Mouse (Mus musculus): ENCODE measurements around the gene Gm17509. TPM values are rescaled to one million over a fixed set of nuclear protein-coding genes. Genes with fewer than 3 reads are reported as not detected.
A peak's percentile ranks its signal among the peaks of the same experiment; 100 is the strongest.

The Gm17509 gene
- total RNA-seq (2021), result 1 to 10 TPM in 1 of 2 experiments, under 1 TPM in 1; 0.94 to 2.1 TPM

DNA sequence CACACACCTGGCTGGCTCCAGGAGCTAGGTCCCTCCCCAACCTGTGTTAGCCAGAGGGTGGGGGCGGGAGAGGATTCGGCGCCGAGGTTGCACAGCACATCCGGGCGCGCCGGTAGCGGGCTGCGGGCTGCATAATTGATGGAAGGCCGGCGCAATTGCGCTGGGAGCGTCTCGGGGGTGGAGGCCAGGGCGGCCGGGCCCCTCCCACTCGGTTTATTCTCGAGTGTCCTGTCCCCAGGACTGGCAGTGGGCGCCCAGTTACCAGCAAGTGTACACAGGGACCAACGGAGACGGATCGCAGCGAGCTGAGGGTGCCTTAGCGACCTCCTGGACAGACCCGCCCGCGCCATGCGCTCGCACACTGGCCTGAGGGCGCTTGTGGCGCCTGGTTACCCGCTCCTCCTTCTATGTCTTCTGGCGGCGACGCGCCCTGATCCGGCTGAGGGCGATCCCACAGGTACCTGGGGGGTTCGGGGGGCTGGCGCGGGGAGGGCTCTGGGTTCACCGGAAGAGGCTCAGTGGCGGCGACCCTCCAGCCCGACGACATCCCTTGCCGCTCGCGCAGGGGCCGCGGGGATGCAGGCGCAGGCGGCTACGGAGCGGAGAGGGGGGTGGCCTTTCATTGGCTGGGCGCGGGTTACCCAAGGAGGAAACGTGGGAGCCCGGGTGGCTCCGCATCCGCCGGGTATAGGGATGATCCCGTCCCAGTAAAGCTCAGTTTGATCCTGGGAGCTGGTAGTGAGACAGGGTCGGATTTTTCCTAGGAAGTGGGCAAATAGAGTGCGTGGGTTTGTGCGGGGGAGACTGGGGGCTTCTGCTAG lies at the start of gene Gm17509:
Gene Gm17509 (minus strand): TSS at position 575 of the 821 bp plus-strand sequence.
- DNase-seq (ENCODE audit: extremely low spot score in 1 of 2, low spot score in 1 of 2), result peak; percentile 47 to 56

DNA sequence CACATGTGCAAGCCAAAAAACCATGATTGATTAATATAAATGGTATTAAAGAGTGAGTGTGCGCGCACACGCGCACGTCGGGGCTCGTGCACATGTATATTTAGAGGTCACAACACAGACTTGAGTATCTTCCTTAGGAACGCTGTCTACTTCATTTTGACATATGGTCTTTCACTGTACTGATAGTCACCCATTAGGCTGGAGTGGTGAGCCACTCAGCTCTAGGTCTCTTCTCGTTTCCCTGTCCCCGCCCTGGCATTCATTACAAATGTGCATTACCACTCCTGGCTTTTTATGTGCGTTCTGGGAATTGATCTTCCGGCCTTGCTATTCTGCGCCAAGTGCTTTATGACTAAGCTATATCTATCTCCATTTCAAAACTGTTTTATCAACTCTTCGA lies 47.1 kb upstream of the Gm17509 start:
- no peak for DNase-seq (ENCODE audit: extremely low spot score in 1 of 2, low spot score in 1 of 2)

DNA sequence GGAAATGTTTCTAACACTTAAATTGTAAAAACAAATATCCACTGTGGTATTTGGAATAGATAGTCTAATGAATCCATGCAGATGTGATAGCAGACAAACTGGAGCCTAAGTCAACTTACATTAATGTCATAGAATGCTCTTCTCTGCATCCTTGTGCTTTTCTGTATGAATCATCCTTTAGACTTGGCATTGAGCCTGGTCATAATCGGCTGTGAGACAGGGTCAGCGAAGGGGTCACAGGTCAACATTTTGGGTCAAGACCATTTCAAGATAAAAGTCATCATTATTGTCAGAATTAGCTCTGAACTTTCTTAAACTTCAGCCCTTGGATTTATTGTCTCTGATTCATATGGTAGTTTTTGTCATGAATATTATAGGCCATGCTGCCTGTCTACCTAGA lies 45.3 kb upstream of the Gm17509 start:
- DNase-seq (ENCODE audit: extremely low spot score in 1 of 2, low spot score in 1 of 2), result no peak

DNA sequence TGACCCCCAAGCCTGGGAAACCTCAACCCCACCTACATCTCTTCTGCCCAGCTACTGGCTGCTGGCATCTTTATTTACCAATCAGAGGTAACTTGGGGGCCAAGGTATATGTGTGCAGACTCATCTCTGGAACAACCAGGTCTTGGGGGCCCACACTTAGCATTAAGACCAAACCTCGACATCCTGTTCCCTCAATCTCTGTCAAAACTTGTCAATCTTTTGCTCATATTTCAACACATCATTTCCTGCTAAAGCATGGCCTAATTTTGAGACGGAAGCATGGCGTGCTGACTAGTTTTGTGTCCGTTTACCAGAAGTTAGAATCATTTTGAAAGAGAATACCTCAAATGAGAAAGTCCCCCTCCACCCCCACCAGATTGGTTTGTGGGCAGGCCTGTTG lies 39.8 kb upstream of the Gm17509 start:
- DNase-seq (ENCODE audit: extremely low spot score in 1 of 2, low spot score in 1 of 2), result no peak

DNA sequence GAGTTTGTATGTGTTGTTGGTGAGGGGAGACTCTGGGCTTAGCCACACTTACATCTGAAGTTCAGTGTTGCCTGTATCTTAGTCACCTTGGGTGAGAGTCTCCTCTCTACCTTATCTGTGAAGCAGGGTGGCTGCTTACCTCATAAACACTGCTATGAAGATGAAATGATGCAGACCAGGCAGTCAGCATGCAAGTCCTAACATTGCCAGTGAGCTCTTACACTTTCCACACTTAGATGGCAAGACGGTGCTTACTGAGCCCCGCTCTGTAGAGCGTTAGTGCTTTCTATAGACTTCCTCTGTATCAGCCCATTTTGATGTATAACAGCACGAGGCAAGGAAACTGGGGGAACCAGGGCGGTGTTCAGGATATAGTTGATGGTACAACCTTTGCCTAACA lies 21.7 kb upstream of the Gm17509 start:
- no peak for DNase-seq (ENCODE audit: extremely low spot score in 1 of 2, low spot score in 1 of 2)

DNA sequence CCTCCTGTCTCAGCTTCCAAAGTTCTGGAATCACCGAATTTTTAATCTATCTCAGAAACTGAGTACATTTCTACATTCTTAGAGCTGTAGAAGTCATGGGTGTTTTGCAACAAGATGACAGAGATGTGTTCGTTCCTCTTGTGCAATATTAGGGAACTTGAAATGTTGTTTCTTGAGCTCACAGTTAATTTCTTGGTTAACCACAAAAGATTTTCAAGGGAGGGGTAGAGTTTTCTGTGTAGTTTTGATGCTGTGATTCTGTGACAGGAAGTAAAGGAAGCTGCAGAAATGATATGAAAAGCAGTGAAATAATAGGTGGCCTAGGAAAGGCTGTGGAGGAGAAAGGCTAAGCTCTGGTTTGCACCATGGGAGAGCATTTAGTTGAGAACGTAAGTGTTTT lies 21.2 kb upstream of the Gm17509 start:
- no peak for DNase-seq (ENCODE audit: extremely low spot score in 1 of 2, low spot score in 1 of 2)

DNA sequence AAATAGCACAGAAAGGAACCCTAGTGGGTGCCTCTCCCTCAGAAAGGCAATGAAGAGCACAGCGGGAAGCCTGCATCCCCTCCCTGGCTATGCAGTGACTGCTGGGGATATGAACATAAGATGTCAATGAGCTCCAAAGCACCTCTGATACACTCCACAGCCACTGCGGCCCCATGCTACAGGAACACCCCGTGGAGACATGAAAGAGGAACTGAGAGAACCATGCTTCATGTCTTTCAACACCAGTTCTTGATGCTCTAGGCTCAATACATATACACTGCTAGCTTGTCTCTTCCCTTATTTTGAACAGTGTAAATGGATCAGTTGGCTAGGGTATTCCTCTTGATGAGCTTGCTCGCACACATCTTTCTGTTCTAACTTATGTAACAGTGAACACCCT lies 16.2 kb upstream of the Gm17509 start:
- DNase-seq (ENCODE audit: extremely low spot score in 1 of 2, low spot score in 1 of 2), result no peak

DNA sequence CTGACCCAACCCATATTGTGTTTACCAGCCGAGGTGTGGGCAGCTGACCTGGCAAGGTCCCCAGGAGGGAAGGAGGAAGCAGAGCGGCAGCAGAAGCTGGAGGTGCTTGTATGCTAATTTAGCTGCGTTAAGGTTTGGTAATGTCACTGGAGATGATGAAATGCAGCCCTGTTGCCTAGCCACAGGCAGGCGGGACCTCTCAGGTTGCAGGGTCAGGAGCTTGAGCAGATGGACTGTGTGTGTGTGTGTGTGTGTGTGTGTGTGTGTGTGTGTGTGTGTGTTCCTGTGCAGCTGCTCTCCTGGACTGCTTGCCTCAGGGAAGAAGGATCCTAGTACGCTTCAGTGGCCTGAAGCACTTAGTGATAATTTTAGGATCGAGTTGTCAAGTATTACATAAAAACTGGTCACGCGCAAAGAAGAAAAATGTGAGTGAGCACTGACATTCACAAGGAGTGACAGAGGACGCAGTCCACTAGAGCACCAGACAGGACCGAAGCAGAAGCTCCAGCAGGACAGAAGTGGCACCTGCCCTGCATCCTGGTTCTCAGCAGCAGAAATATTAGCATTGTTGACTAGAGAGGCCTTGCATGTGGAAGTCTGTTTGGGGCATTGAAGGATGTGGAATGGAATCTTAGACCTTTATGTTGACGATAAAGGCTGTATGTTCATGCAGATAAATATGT lies 14.8 kb upstream of the Gm17509 start:
- no peak for DNase-seq (ENCODE audit: extremely low spot score in 1 of 2, low spot score in 1 of 2)

DNA sequence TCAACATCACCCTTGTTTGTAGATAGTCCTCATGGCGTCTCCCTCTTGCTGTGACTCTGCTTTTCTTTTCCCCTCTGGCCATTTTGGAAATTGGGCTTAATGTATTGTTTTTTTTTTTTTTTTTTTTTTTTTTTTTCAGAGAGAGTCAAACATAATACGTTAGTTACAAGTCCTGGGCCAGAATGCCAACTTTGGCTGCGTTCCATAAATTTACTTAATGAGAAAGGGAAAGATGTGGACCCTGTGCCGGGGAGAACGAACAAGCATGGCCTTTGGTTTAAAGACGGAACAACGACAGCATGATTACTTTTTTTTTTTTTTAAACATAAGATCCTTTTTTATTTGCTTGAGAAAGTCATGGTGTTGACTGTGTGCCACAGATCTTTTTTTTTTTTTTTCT lies 13.6 kb upstream of the Gm17509 start:
- no peak for DNase-seq (ENCODE audit: extremely low spot score in 1 of 2, low spot score in 1 of 2)

DNA sequence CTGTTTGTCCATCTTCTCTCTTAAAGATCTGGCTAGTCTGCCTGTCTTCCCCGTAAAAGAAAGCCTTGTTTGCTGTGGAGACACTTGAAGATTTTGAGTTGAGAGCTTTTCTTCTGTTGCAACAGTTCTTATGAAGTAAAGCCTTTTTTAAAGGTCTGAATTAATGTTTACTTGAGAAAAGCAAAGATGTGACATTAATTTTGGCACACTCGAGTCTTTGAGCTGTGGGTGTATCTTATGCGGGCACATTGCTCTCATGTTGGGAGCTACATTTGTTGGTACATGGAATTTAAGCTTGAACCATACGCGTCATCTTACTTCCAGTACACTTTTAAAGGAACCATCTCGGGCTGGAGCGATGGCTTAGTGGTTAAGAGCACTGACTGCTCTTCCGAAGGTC lies 12.9 kb upstream of the Gm17509 start:
- DNase-seq (ENCODE audit: extremely low spot score in 1 of 2, low spot score in 1 of 2), result no peak

DNA sequence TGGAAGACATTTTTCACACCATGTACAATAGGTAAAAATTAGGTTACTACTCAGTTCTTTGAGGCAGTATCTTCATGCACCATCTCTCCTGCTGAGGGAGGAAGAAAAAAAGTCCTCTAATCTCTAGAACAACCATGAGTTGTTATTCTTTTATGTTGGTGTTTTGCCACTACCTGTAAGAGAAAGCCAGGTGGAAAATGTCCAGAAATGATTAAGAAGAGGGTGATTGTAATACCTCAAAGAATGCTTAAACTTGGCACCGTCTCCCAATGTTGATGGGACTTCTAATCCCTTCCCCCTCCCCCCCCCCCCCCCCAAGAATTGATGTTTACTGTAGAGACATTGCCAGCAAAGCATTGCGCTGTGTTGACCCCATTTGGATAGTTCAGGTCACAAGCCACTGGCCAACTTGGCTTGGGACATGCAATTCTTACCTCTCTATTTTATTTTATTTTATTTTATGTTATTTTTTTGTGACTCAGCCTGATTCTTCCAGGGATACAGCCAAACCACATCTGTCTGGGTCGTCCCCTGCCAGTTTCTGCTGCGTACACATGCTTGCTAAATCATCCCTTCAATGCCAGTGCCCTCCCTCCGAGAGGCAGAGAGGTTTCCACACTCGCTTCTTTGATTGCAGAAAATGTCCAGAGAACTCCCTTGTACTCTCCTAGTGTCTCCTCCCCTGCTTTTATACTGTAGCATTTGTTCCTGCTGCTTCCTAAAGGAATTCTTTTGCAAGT lies 9.7 kb upstream of the Gm17509 start:
- no peak for DNase-seq (ENCODE audit: extremely low spot score in 1 of 2, low spot score in 1 of 2)

DNA sequence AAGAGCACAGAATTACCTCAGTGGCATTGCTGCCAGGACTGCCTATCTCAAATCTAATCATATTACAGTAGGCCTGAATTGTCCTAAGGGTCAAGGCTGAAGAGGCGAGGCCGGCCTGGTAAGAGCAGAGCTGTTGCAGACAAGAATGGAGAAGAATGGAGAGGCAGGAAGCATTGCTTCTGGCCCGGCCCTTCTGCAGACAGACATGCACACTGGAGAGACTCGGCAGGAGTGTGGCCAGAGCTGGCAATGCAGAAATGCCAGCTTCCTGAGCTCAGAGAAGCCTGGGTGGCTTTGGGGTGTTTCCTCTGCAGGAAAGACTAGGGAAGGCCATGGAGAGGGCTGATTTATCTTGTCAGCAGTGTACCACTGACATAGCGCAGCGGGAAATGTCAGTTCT lies 4.7 kb upstream of the Gm17509 start:
- no peak for DNase-seq (ENCODE audit: extremely low spot score in 1 of 2, low spot score in 1 of 2)

DNA sequence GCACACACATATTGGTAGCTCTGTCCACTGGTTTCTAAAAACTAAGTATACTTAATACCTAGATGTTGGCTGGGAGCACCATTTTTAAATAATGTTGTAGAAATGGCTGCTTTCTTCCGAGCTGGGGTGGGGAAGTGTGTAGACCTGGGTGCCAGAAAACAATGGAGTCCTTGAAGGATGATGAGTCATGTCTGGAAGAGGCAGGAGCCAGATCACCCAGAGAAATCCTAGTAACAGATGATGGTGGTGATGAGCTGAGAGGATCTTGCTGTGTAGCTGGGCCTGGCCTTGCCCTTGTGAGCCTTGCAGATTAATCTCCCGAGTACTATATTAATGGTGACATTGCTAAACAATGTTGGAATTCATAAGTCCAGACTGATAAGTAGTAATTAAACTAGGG lies 4.0 kb upstream of the Gm17509 start:
- DNase-seq (ENCODE audit: extremely low spot score in 1 of 2, low spot score in 1 of 2), result no peak

DNA sequence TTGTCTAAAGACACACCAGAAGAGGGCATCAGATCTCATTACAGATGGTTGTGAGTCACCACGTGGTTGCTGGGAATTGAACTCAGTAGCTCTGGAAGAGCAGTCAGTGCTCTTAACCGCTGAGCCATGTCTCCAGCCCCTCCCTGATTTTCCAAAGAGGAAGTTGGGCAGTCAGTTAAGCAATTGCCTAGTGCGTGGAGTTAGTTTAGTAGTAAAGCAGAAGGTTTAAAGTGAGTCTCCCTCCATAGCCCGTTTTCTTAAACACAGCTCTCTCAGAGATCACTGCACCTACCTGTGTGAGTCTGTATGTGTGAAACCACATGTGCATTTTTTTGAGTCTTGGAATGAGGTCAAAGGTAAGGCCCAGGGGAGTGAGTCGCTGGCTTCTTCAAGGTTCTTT lies 2.2 kb upstream of the Gm17509 start:
- no peak for DNase-seq (ENCODE audit: extremely low spot score in 1 of 2, low spot score in 1 of 2)

DNA sequence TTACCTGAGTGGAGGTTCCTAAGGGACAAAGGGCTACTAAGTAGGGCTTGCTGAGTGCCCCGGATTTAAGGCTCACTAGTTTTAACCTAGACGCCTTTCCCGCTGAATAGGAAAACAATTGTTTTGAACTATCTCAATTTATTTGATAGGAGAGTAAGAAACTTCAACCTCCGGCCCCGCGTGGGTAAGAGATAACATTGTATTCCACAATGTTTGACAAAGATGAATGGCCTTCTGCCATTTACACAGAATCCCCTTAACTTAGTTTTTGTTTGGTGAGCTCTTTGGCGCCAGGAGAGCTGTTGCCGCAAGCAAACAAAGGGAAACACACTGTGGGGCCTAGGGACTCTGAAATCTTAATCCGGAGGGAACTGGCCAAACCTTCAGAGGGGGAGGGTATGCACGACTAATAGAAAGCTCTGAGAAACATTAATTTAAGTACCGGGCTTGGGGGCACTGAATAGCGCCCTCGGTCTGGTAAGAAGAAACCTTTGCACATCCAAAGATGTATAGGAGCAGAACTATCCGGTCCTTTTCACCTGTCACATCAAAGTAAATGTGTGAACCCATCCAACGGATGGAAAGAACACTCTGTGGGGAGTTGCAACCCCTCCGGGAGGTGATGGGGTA lies 889 bp downstream of the Gm17509 start:
- DNase-seq (ENCODE audit: extremely low spot score in 1 of 2, low spot score in 1 of 2), result no peak

DNA sequence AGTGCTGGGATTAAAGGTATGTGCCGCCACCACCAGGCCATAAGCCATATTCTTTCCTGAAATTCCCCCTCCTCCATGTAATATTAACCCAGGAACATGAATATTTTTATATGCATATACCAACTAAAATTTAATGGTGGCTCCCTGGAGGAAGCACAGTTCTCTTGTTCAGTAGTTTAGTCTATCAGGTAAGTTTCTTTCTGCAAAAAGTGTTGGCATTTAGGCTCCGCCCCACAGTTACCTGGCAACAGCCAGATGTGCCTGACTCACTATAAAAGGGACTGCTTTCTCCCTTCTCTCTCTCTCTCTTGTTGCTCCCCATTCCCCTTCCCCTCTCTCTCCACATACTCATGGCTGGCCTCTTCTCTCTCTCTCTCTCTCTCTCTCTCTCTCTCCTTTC lies 2.8 kb downstream of the Gm17509 start:
- DNase-seq (ENCODE audit: extremely low spot score in 1 of 2, low spot score in 1 of 2), result no peak

DNA sequence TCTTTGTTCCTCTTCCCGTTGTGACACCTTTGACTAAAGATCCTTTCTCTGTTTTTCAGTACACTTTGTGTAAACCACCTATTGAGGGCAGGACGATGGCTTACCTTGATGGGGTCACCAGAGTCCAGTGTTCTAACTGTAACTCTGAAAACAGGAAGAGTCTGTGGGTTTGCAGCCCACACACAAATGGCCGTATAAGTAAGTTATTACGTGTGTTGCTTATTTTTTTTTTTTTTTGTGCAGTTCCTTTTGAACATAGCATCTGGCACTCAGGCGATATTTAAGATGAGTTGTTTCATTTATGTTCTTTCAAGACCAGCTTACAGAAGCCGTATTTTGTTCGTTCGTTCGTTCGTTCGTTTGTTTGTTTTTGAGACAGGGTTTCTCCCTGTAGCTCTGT lies 3.3 kb downstream of the Gm17509 start:
- DNase-seq (ENCODE audit: extremely low spot score in 1 of 2, low spot score in 1 of 2), result no peak

DNA sequence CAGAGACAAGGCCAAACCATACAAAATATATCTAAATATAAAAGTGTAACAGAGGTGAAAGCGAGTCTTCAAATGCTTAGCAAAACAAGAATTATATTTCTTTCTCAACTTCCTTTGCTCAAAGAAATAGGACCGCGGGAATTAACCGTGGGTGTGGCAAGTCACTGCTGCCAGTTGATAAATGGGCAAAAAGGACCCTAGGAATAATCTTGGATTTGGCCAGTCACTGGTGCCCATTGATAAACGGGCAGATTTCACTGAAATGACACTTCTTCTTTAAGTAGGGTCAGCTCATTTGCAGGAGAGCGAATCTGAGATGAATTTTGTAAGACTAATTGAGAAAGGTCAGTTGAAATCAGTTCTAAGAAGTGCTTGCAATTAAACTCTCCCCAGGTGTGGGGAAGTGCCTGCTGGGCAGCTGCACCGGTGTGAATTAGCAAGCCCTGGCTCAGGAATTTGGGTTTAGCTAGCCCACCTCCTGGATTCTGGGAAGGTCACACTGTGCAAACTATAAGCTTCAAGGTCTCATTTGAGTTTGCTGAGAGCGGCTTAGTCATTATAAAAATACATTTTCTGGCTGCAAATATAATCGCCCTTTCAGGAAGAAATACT lies 4.0 kb downstream of the Gm17509 start:
- DNase-seq (ENCODE audit: extremely low spot score in 1 of 2, low spot score in 1 of 2), result no peak

DNA sequence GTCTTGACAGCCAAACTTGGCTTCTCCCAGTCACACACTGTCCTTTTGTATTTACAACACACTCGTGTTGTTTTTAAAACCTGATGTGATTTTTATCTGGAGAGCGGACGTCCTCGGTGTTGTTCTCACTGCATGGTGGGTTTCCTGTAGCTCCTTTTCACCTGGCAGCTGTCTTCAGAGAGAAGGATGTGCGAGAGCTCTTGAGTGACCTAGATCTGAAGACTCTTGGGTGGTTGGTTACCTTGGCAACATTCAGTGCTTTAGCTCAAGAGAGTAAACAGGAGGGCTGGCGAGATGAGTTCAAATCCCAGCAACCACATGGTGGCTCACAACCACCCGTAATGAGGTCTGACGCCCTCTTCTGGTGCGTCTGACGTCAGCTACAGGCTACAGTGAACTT lies 4.7 kb downstream of the Gm17509 start:
- DNase-seq (ENCODE audit: extremely low spot score in 1 of 2, low spot score in 1 of 2), result no peak

DNA sequence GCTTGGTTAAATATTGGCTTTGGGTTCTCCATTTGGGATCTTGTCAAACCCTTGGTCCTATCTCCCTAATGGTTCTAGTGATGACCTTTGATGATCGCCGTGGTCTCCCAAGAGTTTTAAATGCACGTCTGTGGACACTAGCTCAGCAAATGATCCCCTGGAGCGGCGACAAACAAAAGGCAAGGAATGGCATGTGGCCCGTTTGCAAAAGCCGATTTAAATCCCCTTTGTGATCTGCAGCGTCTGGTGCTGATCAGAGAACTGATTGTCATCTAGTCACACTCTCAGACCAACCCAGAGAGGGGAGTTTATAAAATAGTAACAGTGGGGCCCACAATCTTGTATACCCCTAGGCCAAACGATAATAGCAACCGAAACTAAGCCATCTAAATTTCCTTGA lies 5.4 kb downstream of the Gm17509 start:
- no peak for DNase-seq (ENCODE audit: extremely low spot score in 1 of 2, low spot score in 1 of 2)
